Mouse (Mus musculus): ENCODE measurements around the gene Mipep. TPM values are rescaled to one million over a fixed set of nuclear protein-coding genes. Genes with fewer than 3 reads are reported as not detected.

Mipep gene
- polyA plus RNA-seq, 1 experiment from 2014 or later, result 9.8 TPM

GRCm38 (mm10) chr14:60777485-60777919 lies 6.9 kb upstream of the Mipep start:
- Histone ChIP-seq H3K27me3 (ENCODE audit: control insufficient read depth, insufficient read depth, low read length) (no peaks in the 10 kb centered on the region), H3K4me1 (replicated peaks; ENCODE audit: control insufficient read depth, insufficient read depth) (no peaks in the 10 kb centered on the region), H3K4me3 (ENCODE audit: low read depth, low read length) (no peak overlapping the region), H3K27ac (replicated peaks) (no peak overlapping the region), H3K9ac (ENCODE audit: low read length) (no peak overlapping the region), H3K36me3 (ENCODE audit: control insufficient read depth, insufficient read depth, low read length) (no peaks in the 10 kb centered on the region), H3K9me3 (ENCODE audit: control insufficient read depth, low read length) (no peaks in the 10 kb centered on the region), H3K4me2 (replicated peaks; ENCODE audit: low read depth) (no peak overlapping the region)
- 86% methylated on average over 5 of the region's 5 CpGs for WGBS
- no peak for ATAC-seq (ENCODE audit: low FRiP score, low TSS enrichment)
- DNase-seq (ENCODE audit: low spot score), result no peak
- TF ChIP-seq EP300 (optimal IDR thresholded peaks at IDR 0.05) (no peak), CTCF (IDR thresholded peaks at IDR 0.05; ENCODE audit: low read depth) (no peak)

DNA sequence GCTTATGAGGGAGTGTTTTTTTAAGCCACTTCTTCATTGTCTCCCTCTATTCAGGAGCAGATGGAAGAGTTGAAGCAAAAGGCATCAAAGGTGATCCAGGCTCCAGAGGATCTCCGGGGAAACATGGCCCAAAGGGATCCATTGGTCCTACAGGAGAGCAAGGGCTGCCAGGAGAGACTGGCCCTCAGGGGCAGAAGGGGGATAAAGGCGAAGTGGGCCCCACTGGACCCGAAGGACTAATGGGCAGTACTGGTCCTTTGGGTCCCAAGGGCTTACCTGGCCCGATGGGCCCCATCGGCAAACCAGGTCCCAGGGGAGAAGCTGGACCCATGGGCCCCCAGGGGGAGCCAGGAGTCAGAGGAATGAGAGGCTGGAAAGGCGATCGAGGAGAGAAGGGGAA lies 5.2 kb upstream of the Mipep start:
- TF ChIP-seq CTCF (IDR thresholded peaks at IDR 0.05; ENCODE audit: low read depth) (no peak), EP300 (optimal IDR thresholded peaks at IDR 0.05) (no peak)
- WGBS, result 96% methylated on average over 7 of the region's 7 CpGs
- no peak for DNase-seq (ENCODE audit: low spot score)
- Histone ChIP-seq H3K4me1 (replicated peaks; ENCODE audit: control insufficient read depth, insufficient read depth) (no peaks in the 10 kb centered on the region), H3K27me3 (ENCODE audit: control insufficient read depth, insufficient read depth, low read length) (no peaks in the 10 kb centered on the region), H3K9me3 (ENCODE audit: control insufficient read depth, low read length) (no peaks in the 10 kb centered on the region), H3K4me2 (replicated peaks; ENCODE audit: low read depth) (no peak overlapping the region), H3K36me3 (ENCODE audit: control insufficient read depth, insufficient read depth, low read length) (no peaks in the 10 kb centered on the region), H3K27ac (replicated peaks) (no peak overlapping the region), H3K9ac (ENCODE audit: low read length) (no peak overlapping the region), H3K4me3 (ENCODE audit: low read depth, low read length) (no peak overlapping the region)
- no peak for ATAC-seq (ENCODE audit: low FRiP score, low TSS enrichment)

DNA sequence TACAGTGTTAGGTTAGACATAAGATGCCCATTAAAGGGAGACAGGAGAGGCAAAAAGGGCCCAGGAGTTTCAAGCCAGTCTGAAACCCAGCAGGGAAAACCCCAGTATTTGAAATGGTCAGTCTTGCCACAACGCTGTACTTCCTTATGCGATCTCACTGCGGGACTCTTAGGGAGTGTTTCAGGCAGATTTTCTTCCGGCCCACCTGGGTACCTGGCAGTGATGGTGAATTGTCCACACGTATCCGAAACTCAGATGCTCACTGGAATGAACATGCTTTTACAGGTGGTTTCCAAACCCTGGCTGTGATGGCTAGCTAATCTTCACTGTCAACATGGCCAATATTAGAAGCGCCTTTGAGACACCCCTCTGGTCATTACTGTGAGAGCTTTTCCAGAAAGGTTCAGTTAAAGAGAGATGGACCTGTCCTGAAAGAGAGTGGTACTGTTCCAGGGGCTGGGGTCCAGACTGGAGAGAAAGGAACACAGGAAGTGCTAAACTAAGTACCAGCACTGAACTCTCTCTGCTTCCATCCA lies 2.2 kb upstream of the Mipep start:
- Histone ChIP-seq H3K36me3 (ENCODE audit: control insufficient read depth, insufficient read depth, low read length) (no peaks in the 10 kb centered on the region), H3K27ac (replicated peaks) (no peak overlapping the region), H3K9me3 (ENCODE audit: control insufficient read depth, low read length) (no peaks in the 10 kb centered on the region), H3K27me3 (ENCODE audit: control insufficient read depth, insufficient read depth, low read length) (no peaks in the 10 kb centered on the region), H3K4me2 (replicated peaks; ENCODE audit: low read depth) (no peak overlapping the region), H3K4me1 (replicated peaks; ENCODE audit: control insufficient read depth, insufficient read depth) (no peaks in the 10 kb centered on the region), H3K9ac (ENCODE audit: low read length) (no peak overlapping the region), H3K4me3 (ENCODE audit: low read depth, low read length) (no peak overlapping the region)
- no peak for DNase-seq (ENCODE audit: low spot score)
- TF ChIP-seq CTCF (IDR thresholded peaks at IDR 0.05; ENCODE audit: low read depth) (no peak), EP300 (optimal IDR thresholded peaks at IDR 0.05) (no peak)
- ATAC-seq (ENCODE audit: low FRiP score, low TSS enrichment), result no peak
- WGBS, result 43% methylated on average over 7 of the region's 7 CpGs

GRCm38 (mm10) chr14:60783196-60783595 lies 1.2 kb upstream of the Mipep start:
- Histone ChIP-seq H3K4me3 (ENCODE audit: low read depth, low read length) (no peak overlapping the region), H3K36me3 (ENCODE audit: control insufficient read depth, insufficient read depth, low read length) (no peaks in the 10 kb centered on the region), H3K9me3 (ENCODE audit: control insufficient read depth, low read length) (no peaks in the 10 kb centered on the region), H3K4me1 (replicated peaks; ENCODE audit: control insufficient read depth, insufficient read depth) (no peaks in the 10 kb centered on the region), H3K9ac (ENCODE audit: low read length) (no peak overlapping the region), H3K27me3 (ENCODE audit: control insufficient read depth, insufficient read depth, low read length) (no peaks in the 10 kb centered on the region), H3K27ac (replicated peaks) (no peak overlapping the region), H3K4me2 (replicated peaks; ENCODE audit: low read depth) (no peak overlapping the region)
- WGBS, result 35% methylated on average over 8 of the region's 8 CpGs
- ATAC-seq (ENCODE audit: low FRiP score, low TSS enrichment), result no peak
- DNase-seq (ENCODE audit: low spot score), result no peak
- TF ChIP-seq EP300 (optimal IDR thresholded peaks at IDR 0.05), result no peak
- TF ChIP-seq CTCF (IDR thresholded peaks at IDR 0.05; ENCODE audit: low read depth), result no peak

- Histone ChIP-seq H3K4me1 (replicated peaks; ENCODE audit: control insufficient read depth, insufficient read depth) (no peaks in the 10 kb centered on the region), H3K36me3 (ENCODE audit: control insufficient read depth, insufficient read depth, low read length) (peaks cover 10% of the 10 kb centered on the region), H3K27ac (replicated peaks) (no peak overlapping the region), H3K9ac (ENCODE audit: low read length) (no peak overlapping the region), H3K4me3 (ENCODE audit: low read depth, low read length) (no peak overlapping the region), H3K27me3 (ENCODE audit: control insufficient read depth, insufficient read depth, low read length) (no peaks in the 10 kb centered on the region), H3K4me2 (replicated peaks; ENCODE audit: low read depth) (no peak overlapping the region), H3K9me3 (ENCODE audit: control insufficient read depth, low read length) (no peaks in the 10 kb centered on the region)
- ATAC-seq (ENCODE audit: low FRiP score, low TSS enrichment) (0 out of 2 replicates have a peak, but pooled peaks have one; percentile 29), DNase-seq (ENCODE audit: low spot score) (peak; percentile 48)
- TF ChIP-seq EP300 (optimal IDR thresholded peaks at IDR 0.05) (no peak), CTCF (IDR thresholded peaks at IDR 0.05; ENCODE audit: low read depth) (peak; percentile 77)
- WGBS, result 39% methylated on average over 3 of the region's 3 CpGs
These were observed 5.7 kb downstream of the Mipep start for GRCm38 (mm10) chr14:60790103-60790502.

DNA sequence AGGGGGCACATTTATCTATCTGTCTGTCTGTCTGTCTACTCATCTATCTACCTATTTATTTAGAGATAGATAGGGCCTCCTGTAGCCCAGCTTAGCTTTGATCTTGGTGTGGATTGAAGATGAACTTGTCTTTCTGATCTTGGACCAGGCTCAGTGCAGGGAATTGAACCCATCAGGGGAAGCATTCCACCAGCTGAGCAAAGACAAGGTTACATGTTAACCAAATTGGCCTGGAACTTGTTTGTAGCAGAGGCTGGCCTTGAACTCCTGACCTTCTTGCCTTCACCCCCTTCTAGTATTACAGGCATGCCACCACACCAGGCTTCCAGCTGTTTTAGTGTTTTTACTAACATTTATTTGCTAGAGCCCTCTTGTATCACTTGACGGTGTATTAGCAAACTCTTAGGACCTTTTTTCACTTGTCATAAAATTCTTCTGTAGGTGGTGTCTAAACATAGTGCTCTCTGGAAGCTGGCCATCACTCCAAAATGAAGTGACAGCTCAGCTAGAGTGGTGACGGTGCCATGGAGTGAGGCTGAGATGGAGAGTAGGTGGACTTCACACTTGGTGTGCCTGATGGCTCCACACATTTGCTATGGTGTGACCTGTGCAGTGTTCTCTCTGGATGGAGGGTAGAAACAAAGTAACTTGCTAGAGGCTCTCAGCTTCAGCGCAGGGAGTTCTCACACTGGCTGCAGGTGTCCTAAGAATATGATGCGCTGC lies 12.4 kb downstream of the Mipep start:
- WGBS, result 82% methylated on average over 4 of the region's 4 CpGs
- Histone ChIP-seq H3K4me2 (replicated peaks; ENCODE audit: low read depth) (no peak overlapping the region), H3K27ac (replicated peaks) (no peak overlapping the region), H3K9me3 (ENCODE audit: control insufficient read depth, low read length) (no peaks in the 10 kb centered on the region), H3K4me3 (ENCODE audit: low read depth, low read length) (no peak overlapping the region), H3K36me3 (ENCODE audit: control insufficient read depth, insufficient read depth, low read length) (peaks cover 10% of the 10 kb centered on the region; the same call in 1 of the 2 replicates), H3K4me1 (replicated peaks; ENCODE audit: control insufficient read depth, insufficient read depth) (no peaks in the 10 kb centered on the region), H3K9ac (ENCODE audit: low read length) (no peak overlapping the region), H3K27me3 (ENCODE audit: control insufficient read depth, insufficient read depth, low read length) (no peaks in the 10 kb centered on the region)
- no peak for DNase-seq (ENCODE audit: low spot score)
- TF ChIP-seq CTCF (IDR thresholded peaks at IDR 0.05; ENCODE audit: low read depth) (no peak), EP300 (optimal IDR thresholded peaks at IDR 0.05) (no peak)
- ATAC-seq (ENCODE audit: low FRiP score, low TSS enrichment), result no peak

Data from stomach, postnatal 0 days (tissue).